Mouse (Mus musculus) thymus, adult 2 months (tissue): Measurements from ENCODE around the gene Tfap2d.

Experiments used
- CTCF ChIP-seq: fragments of 200-500 bp; IDR thresholded peaks from 2 replicates; pipeline ENCODE4 v1.5.1; 2012; ENCODE audit warnings: mild to moderate bottlenecking, control low read depth, low read length, moderate library complexity, borderline replicate concordance; ENCODE audit not compliant: control insufficient read depth, poor library complexity, insufficient read depth; ENCODE audit errors: extremely low read depth
- POLR2A ChIP-seq: fragments of 200-500 bp; IDR thresholded peaks from 2 replicates; pipeline ENCODE4 v1.6.1; 2012; ENCODE audit warnings: mild to moderate bottlenecking, low read length, control low read depth, moderate library complexity; ENCODE audit not compliant: control insufficient read depth, poor library complexity, insufficient read depth; ENCODE audit errors: extremely low read depth

DNA sequence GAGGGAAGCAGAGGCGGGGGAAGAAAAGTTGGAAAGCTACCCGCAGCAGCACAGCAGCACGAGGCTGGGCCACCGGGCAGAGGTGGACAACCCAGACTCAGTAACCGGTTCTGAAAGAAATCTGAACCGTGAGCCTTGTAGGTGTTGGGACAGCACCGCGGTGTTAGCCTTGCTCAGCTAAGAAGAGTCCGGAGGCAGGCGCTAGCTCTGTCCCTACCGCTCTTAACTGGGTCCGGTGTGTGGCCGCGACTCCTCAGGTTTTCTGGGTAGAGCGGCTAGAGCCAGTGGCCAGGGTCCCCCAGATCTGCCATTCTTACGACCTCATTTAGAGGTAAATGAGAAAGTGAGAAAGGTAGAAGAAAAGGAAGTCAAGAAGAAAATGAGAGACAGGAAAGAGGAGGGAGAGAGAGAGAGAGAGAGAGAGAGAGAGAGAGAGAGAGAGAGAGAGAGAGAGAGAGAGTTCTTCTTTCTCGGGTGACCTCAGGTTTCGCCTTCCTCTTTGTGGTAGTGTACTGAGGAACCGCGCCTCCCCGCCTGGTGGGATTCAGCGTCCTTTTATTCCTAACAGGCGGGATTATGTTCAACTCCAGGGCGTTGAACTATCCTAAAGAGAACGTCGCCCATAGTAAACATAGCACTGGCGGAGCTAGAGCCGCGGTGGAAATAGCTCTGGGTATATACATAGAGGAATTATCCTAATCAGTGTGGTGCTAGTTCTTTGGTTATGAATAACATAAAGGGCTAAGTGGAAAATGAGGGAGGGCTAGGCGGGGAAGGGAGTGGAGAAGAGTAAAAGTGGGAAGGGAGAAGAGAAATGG, 107.6 kb downstream of the Tfap2d start:
- TF ChIP-seq CTCF (no peak), POLR2A (no peak)
